Mouse (Mus musculus) testis, adult 2 months (tissue): ENCODE data around the gene Fbxl20.

Experiments
- CTCF ChIP-seq: fragments of 200-500 bp; IDR thresholded peaks from 2 replicates; pipeline ENCODE4 v1.5.1; 2012; ENCODE audit warnings: low read depth, mild to moderate bottlenecking, inconsistent platforms, low read length, moderate library complexity; ENCODE audit not compliant: control insufficient read depth, insufficient read depth, insufficient replicate concordance
- POLR2A ChIP-seq: fragments of 200-500 bp; IDR thresholded peaks from 2 replicates; pipeline ENCODE4 v1.6.1; 2012; ENCODE audit warnings: low read depth, mild to moderate bottlenecking, inconsistent platforms, low read length, moderate library complexity; ENCODE audit not compliant: control insufficient read depth

DNA sequence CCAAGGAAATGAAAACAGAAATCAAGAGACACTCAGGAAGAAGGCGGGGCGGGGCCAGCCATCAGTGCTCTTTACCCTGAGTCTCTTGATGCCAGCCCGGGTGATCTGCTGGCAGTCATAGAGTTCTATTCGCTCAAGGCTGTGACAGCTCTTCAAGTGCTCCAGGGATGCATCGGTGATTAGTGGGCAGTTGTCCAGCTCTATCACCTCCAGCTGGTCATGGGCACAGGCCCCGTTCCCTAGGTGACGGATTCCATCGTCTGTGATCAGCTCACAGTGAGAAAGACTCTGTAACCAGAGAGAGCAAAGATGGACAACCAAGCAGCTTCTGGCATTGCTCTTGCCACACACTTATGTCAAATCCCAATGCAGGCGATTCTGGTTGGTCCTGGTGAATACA lies 59.6 kb downstream of the Fbxl20 start:
- no peak for TF ChIP-seq CTCF
- TF ChIP-seq POLR2A: no peak
